Mouse (Mus musculus): Measurements from ENCODE around the gene Slc25a51. TPM values are rescaled to one million over a fixed set of nuclear protein-coding genes. Genes with fewer than 3 reads are reported as not detected.

Slc25a51 gene
- 59.4 and 69.4 TPM in 2 replicates for polyA plus RNA-seq (2015; fragmentation: Nextera tagmentation; extraction: Ambion mirVana)

GRCm38 (mm10) chr4:45408427-45409132 lies at the start of gene Slc25a51:
TSS of gene Slc25a51 (minus strand) at chr4:45408766.
- Histone ChIP-seq H3K9me3 (ENCODE audit: low read length) (no peaks in the 10 kb centered on the region), H3K27me3 (replicated peaks; ENCODE audit: insufficient read depth, low read length) (no peaks in the 10 kb centered on the region), H3K4me3 (ENCODE audit: low read depth, low read length) (peak within 1 kb of the TSS; percentile 96), H3K4me2 (replicated peaks; ENCODE audit: low read depth, low read length) (peak within 1 kb of the TSS; percentile 63), H3K36me3 (ENCODE audit: insufficient read depth, low read length) (0 out of 2 replicates have a peak, but pooled peaks cover 4% of the 10 kb centered on the region), H3K4me1 (ENCODE audit: insufficient read depth, low read depth, low read length) (no peaks in the 10 kb centered on the region), H3K9ac (replicated peaks; ENCODE audit: low read depth) (peak within 1 kb of the TSS; percentile 97), H3K27ac (ENCODE audit: low read length) (peak within 1 kb of the TSS; percentile 95)
- peak; percentile 96 for ATAC-seq
- WGBS, result under 1% methylated on average over 44 of the region's 67 CpGs
- peak; percentile 66 for TF ChIP-seq EP300 (IDR thresholded peaks at IDR 0.05)
- TF ChIP-seq CTCF (IDR thresholded peaks at IDR 0.05), result no peak; the same call in none of the 2 replicates
- DNase-seq (ENCODE audit: low spot score), result peak; percentile 98

DNA sequence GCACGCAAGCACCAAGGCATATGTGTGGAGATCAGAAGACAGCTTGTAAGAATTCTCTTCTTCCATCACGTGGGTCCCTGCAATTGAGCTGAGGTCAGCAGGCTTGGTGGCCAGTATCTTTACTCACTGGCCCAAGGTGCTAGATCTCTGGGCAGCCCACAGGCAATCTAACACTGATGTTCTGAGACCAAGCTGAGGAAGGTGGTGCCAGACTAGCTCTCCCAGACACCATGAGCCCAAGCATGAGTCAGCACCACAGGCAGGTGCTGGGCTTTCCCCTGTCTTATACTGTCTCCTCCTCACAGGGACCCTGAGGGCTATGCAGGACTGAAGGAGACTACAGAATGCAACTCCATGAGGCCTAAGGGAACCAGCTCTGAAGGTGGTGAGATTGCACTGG lies 49.0 kb upstream of the Slc25a51 start:
- H3K4me1 ChIP-seq (ENCODE audit: insufficient read depth, low read depth, low read length), result peaks cover 31% of the 10 kb centered on the region
- no peak overlapping the region for H3K4me3 ChIP-seq (ENCODE audit: low read depth, low read length)
- DNase-seq (ENCODE audit: low spot score) (no peak), ATAC-seq (no peak)
- TF ChIP-seq EP300 (IDR thresholded peaks at IDR 0.05) (no peak), CTCF (IDR thresholded peaks at IDR 0.05) (no peak)
- H3K36me3 ChIP-seq (ENCODE audit: insufficient read depth, low read length), result peaks cover 5% of the 10 kb centered on the region; the same call in 1 of the 2 replicates
- H3K27me3 ChIP-seq (replicated peaks; ENCODE audit: insufficient read depth, low read length), result no peaks in the 10 kb centered on the region
- H3K27ac ChIP-seq (ENCODE audit: low read length), result no peak overlapping the region
- H3K9me3 ChIP-seq (ENCODE audit: low read length), result no peaks in the 10 kb centered on the region
- no peak overlapping the region for H3K4me2 ChIP-seq (replicated peaks; ENCODE audit: low read depth, low read length)
- 95% methylated on average over 2 of the region's 2 CpGs for WGBS
- H3K9ac ChIP-seq (replicated peaks; ENCODE audit: low read depth), result no peak overlapping the region

DNA sequence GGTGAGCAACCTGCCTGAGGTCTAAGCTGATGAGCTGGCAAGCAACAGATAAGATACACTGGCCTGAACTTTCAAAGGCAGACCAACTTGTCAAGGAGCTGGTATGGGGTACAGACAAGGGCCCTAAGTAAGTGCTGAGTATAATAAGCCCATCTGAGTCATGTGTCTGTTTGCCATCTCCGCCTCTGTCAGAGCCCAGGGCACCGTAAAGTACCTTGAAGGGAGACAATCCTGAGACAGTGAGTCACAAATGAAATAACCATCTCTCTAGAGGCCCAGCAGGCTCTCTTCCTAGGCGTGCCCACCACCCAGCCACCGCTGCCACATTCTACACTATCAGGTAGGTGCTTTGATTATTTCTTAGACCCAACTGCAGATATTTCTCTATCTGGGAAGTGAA lies 46.4 kb upstream of the Slc25a51 start:
- H3K27me3 ChIP-seq (replicated peaks; ENCODE audit: insufficient read depth, low read length), result no peaks in the 10 kb centered on the region
- DNase-seq (ENCODE audit: low spot score), result no peak
- no peaks in the 10 kb centered on the region for H3K9me3 ChIP-seq (ENCODE audit: low read length)
- H3K9ac ChIP-seq (replicated peaks; ENCODE audit: low read depth), result no peak overlapping the region
- peaks cover 33% of the 10 kb centered on the region for H3K4me1 ChIP-seq (ENCODE audit: insufficient read depth, low read depth, low read length)
- no peak overlapping the region for H3K4me3 ChIP-seq (ENCODE audit: low read depth, low read length)
- WGBS, result 75% methylated on average over 4 of the region's 4 CpGs
- H3K36me3 ChIP-seq (ENCODE audit: insufficient read depth, low read length), result peaks cover 5% of the 10 kb centered on the region; the same call in 1 of the 2 replicates
- TF ChIP-seq CTCF (IDR thresholded peaks at IDR 0.05) (no peak), EP300 (IDR thresholded peaks at IDR 0.05) (no peak)
- H3K27ac ChIP-seq (ENCODE audit: low read length), result no peak overlapping the region
- no peak overlapping the region for H3K4me2 ChIP-seq (replicated peaks; ENCODE audit: low read depth, low read length)
- ATAC-seq, result no peak

DNA sequence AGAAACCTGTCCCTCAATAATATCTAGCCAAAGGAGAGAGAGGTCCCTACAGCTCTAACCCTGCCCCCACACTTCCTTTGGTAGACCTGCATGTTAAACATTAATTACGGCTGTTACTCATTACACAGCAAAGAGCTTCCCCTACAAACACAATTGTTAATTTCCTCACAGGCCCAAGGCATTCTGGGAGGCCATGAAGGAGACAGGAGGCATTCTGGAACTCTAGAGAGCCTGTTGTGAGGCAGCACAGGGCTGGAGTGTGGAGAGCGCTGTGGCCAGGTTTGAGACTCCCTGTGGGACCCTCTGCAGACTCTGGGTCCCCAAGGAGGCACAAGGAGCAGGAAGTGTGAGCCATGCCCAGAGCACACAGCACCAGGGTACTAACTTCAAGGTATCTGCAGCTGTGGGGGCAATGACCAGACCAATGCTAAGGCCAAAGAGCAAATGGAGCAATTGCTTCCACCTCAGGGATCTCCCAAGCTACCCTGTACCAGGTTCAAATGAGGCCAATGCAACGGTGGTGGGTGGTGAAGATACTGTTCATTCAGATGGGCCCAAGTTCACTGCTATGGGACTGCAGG lies 44.8 kb upstream of the Slc25a51 start:
- no peaks in the 10 kb centered on the region for H3K9me3 ChIP-seq (ENCODE audit: low read length)
- peaks cover 5% of the 10 kb centered on the region; the same call in 1 of the 2 replicates for H3K36me3 ChIP-seq (ENCODE audit: insufficient read depth, low read length)
- DNase-seq (ENCODE audit: low spot score), result peak; percentile 68
- no peak overlapping the region for H3K4me3 ChIP-seq (ENCODE audit: low read depth, low read length)
- WGBS, result 63% methylated on average over 3 of the region's 3 CpGs
- no peak overlapping the region for H3K4me2 ChIP-seq (replicated peaks; ENCODE audit: low read depth, low read length)
- peak; percentile 62 for ATAC-seq
- H3K27ac ChIP-seq (ENCODE audit: low read length), result peak overlapping the region; percentile 76
- no peak overlapping the region for H3K9ac ChIP-seq (replicated peaks; ENCODE audit: low read depth)
- no peak for TF ChIP-seq EP300 (IDR thresholded peaks at IDR 0.05)
- no peak for TF ChIP-seq CTCF (IDR thresholded peaks at IDR 0.05)
- H3K27me3 ChIP-seq (replicated peaks; ENCODE audit: insufficient read depth, low read length), result no peaks in the 10 kb centered on the region
- peaks cover 19% of the 10 kb centered on the region for H3K4me1 ChIP-seq (ENCODE audit: insufficient read depth, low read depth, low read length)

DNA sequence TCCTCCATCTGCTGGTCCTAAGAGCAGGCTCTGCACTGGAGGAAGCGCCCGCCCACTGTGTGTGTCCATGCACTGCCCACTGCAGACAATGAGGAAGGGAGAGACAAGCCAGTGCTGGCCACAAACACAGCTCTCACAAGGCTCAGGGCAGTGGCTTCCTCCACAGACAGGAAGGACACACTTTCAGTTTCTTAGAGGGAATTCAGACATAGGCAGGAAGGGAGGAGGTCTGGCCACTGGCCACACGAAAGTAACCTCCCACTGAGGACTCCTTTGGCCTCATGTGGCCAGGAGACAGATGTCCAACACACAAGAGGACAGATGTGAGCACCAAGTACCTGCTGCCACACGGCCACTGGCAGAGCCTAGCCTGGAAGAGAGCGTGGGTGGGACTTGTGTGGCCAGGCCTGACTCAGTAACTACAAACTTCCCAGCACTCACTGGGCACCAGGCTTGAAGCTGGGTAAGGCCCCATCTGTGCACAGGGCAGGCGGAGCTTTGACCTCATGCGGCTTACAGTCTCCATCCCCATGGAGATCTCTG lies 44.1 kb upstream of the Slc25a51 start:
- peak; percentile 21 for TF ChIP-seq CTCF (IDR thresholded peaks at IDR 0.05)
- TF ChIP-seq EP300 (IDR thresholded peaks at IDR 0.05), result peak; percentile 10; the same call in 1 of the 2 replicates
- Histone ChIP-seq H3K4me2 (replicated peaks; ENCODE audit: low read depth, low read length) (0 out of 2 replicates have a peak overlapping the region, but pooled peaks have one; percentile 4), H3K9ac (replicated peaks; ENCODE audit: low read depth) (no peak overlapping the region), H3K27ac (ENCODE audit: low read length) (peak overlapping the region; percentile 76), H3K36me3 (ENCODE audit: insufficient read depth, low read length) (peaks cover 4% of the 10 kb centered on the region; the same call in 1 of the 2 replicates), H3K27me3 (replicated peaks; ENCODE audit: insufficient read depth, low read length) (no peaks in the 10 kb centered on the region), H3K4me1 (ENCODE audit: insufficient read depth, low read depth, low read length) (peaks cover 23% of the 10 kb centered on the region), H3K4me3 (ENCODE audit: low read depth, low read length) (no peak overlapping the region), H3K9me3 (ENCODE audit: low read length) (no peaks in the 10 kb centered on the region)
- peak; percentile 78 for DNase-seq (ENCODE audit: low spot score)
- ATAC-seq, result peak; percentile 83
- 47% methylated on average over 7 of the region's 7 CpGs for WGBS

- no peak overlapping the region for H3K9ac ChIP-seq (replicated peaks; ENCODE audit: low read depth)
- TF ChIP-seq EP300 (IDR thresholded peaks at IDR 0.05), result no peak
- no peak for TF ChIP-seq CTCF (IDR thresholded peaks at IDR 0.05)
- H3K36me3 ChIP-seq (ENCODE audit: insufficient read depth, low read length), result 0 out of 2 replicates have a peak, but pooled peaks cover 7% of the 10 kb centered on the region
- no peaks in the 10 kb centered on the region for H3K9me3 ChIP-seq (ENCODE audit: low read length)
- 75% methylated on average over 5 of the region's 5 CpGs for WGBS
- H3K4me1 ChIP-seq (ENCODE audit: insufficient read depth, low read depth, low read length), result peaks cover 23% of the 10 kb centered on the region
- H3K4me2 ChIP-seq (replicated peaks; ENCODE audit: low read depth, low read length), result no peak overlapping the region
- H3K27ac ChIP-seq (ENCODE audit: low read length), result no peak overlapping the region
- ATAC-seq, result no peak
- no peak overlapping the region for H3K4me3 ChIP-seq (ENCODE audit: low read depth, low read length)
- H3K27me3 ChIP-seq (replicated peaks; ENCODE audit: insufficient read depth, low read length), result no peaks in the 10 kb centered on the region
- DNase-seq (ENCODE audit: low spot score), result no peak
Observed at GRCm38 (mm10) chr4:45449012-45449411, 40.4 kb upstream of the Slc25a51 start.

All from lung, postnatal 0 days (tissue).